8 mouse cellular contexts compared by ENCODE assay signal in genomic region chr2:133550238-133550682, GRCm38 (mm10). TPM values are rescaled to one million over a fixed set of nuclear protein-coding genes. Genes with fewer than 3 reads are reported as not detected.
A peak's percentile ranks its signal among the peaks of the same experiment; 100 is the strongest.
DNase-seq lines count a peak whose midpoint lies in the region; ATAC-seq and TF ChIP-seq lines count a peak whose summit lies in the region.

No protein-coding gene starts in this region.

- no peaks in the 10 kb centered on the region for H3K36me3 ChIP-seq in intestine, postnatal 0 days (ENCODE audit: control insufficient read depth, insufficient read depth)
- no peaks in the 10 kb centered on the region for H3K36me3 ChIP-seq in intestine, embryonic 16.5 days (ENCODE audit: control insufficient read depth, insufficient read depth, low read length)
- H3K36me3 ChIP-seq in embryonic facial prominence, embryonic 10.5 days (replicated peaks): no peaks in the 10 kb centered on the region
- no peaks in the 10 kb centered on the region for H3K36me3 ChIP-seq in stomach, postnatal 0 days (ENCODE audit: control insufficient read depth, insufficient read depth, low read length)

- no peaks in the 10 kb centered on the region for H3K4me1 ChIP-seq in intestine, postnatal 0 days (replicated peaks; ENCODE audit: control insufficient read depth, insufficient read depth, low read length)
- peaks cover 6% of the 10 kb centered on the region for H3K4me1 ChIP-seq in intestine, embryonic 16.5 days (ENCODE audit: control insufficient read depth, insufficient read depth, low read length)
- H3K4me1 ChIP-seq in embryonic facial prominence, embryonic 10.5 days: peaks cover 32% of the 10 kb centered on the region
- H3K4me1 ChIP-seq in stomach, postnatal 0 days (replicated peaks; ENCODE audit: control insufficient read depth, insufficient read depth): no peaks in the 10 kb centered on the region

- intact Hi-C loops in heart, postnatal 10 days (cut with DNase I): loop anchor here (5.0 kb wide), 8 partner anchors 113 to 992 kb away; no protein-coding TSS in a partner anchor

- H3K27me3 ChIP-seq in intestine, postnatal 0 days (replicated peaks; ENCODE audit: control insufficient read depth, insufficient read depth, low read length): no peaks in the 10 kb centered on the region
- H3K27me3 ChIP-seq in intestine, embryonic 16.5 days (replicated peaks; ENCODE audit: control insufficient read depth, insufficient read depth, low read length): 0 out of 2 replicates have a peak, but pooled peaks cover 6% of the 10 kb centered on the region
- peaks cover 68% of the 10 kb centered on the region for H3K27me3 ChIP-seq in embryonic facial prominence, embryonic 10.5 days (replicated peaks; ENCODE audit: low read depth, poor library complexity, severe bottlenecking)
- no peaks in the 10 kb centered on the region for H3K27me3 ChIP-seq in stomach, postnatal 0 days (ENCODE audit: control insufficient read depth, insufficient read depth, low read length)

- peak; percentile 82 for TF ChIP-seq CTCF in intestine, postnatal 0 days (IDR thresholded peaks at IDR 0.05; ENCODE audit: low read depth)
- TF ChIP-seq CTCF in stomach, postnatal 0 days (IDR thresholded peaks at IDR 0.05; ENCODE audit: low read depth): peak; percentile 86

- H3K9me3 ChIP-seq in intestine, postnatal 0 days (ENCODE audit: control insufficient read depth): no peaks in the 10 kb centered on the region
- no peaks in the 10 kb centered on the region for H3K9me3 ChIP-seq in intestine, embryonic 16.5 days (ENCODE audit: control insufficient read depth, low read length)
- no peaks in the 10 kb centered on the region for H3K9me3 ChIP-seq in embryonic facial prominence, embryonic 10.5 days
- no peaks in the 10 kb centered on the region for H3K9me3 ChIP-seq in stomach, postnatal 0 days (ENCODE audit: control insufficient read depth, low read length)

- no peak for ATAC-seq in intestine, postnatal 0 days
- ATAC-seq in intestine, embryonic 16.5 days: no peak
- no peak for ATAC-seq in stomach, postnatal 0 days (ENCODE audit: low FRiP score, low TSS enrichment)

- H3K27ac ChIP-seq in intestine, postnatal 0 days (ENCODE audit: low read depth, low read length): no peak overlapping the region
- H3K27ac ChIP-seq in intestine, embryonic 16.5 days (ENCODE audit: low read length): no peak overlapping the region
- no peak overlapping the region for H3K27ac ChIP-seq in embryonic facial prominence, embryonic 10.5 days (replicated peaks)
- no peak overlapping the region for H3K27ac ChIP-seq in stomach, postnatal 0 days (replicated peaks)

- no peak overlapping the region for H3K9ac ChIP-seq in intestine, postnatal 0 days (ENCODE audit: low read depth, low read length)
- H3K9ac ChIP-seq in intestine, embryonic 16.5 days (ENCODE audit: low read depth, low read length): no peak overlapping the region
- no peak overlapping the region for H3K9ac ChIP-seq in stomach, postnatal 0 days (ENCODE audit: low read length)

- H3K4me3 ChIP-seq in intestine, postnatal 0 days (ENCODE audit: low read depth, low read length): no peak overlapping the region
- no peak overlapping the region for H3K4me3 ChIP-seq in intestine, embryonic 16.5 days (ENCODE audit: low read length)
- no peak overlapping the region for H3K4me3 ChIP-seq in embryonic facial prominence, embryonic 10.5 days
- no peak overlapping the region for H3K4me3 ChIP-seq in stomach, postnatal 0 days (ENCODE audit: low read depth, low read length)

- no peak overlapping the region for H3K4me2 ChIP-seq in intestine, postnatal 0 days (replicated peaks; ENCODE audit: low read depth)
- H3K4me2 ChIP-seq in intestine, embryonic 16.5 days (ENCODE audit: low read depth, low read length): no peak overlapping the region
- no peak overlapping the region for H3K4me2 ChIP-seq in stomach, postnatal 0 days (replicated peaks; ENCODE audit: low read depth)

- no peak for TF ChIP-seq EP300 in stomach, postnatal 0 days (optimal IDR thresholded peaks at IDR 0.05)

- peak; percentile 66 for DNase-seq in adipocyte (ENCODE audit: low spot score)
- peak; percentile 59 for DNase-seq in embryonic facial prominence, embryonic 10.5 days (ENCODE audit: low spot score)
- peak; percentile 68 to 80 for DNase-seq in heart, postnatal 10 days
- peak; percentile 38 to 63 for DNase-seq in layer of hippocampus, postnatal 25 days (ENCODE audit: extremely low spot score in 1 of 2, low spot score in 1 of 2)
- peak; percentile 67 for DNase-seq in lung, postnatal 25 days (ENCODE audit: low spot score)
- DNase-seq in stomach, postnatal 0 days (ENCODE audit: low spot score): peak; percentile 61

- 31% methylated on average over 4 of the region's 4 CpGs for WGBS in intestine, postnatal 0 days
- WGBS in intestine, embryonic 16.5 days: 31% methylated on average over 4 of the region's 4 CpGs
- WGBS in embryonic facial prominence, embryonic 10.5 days: 30% methylated on average over 4 of the region's 4 CpGs
- WGBS in stomach, postnatal 0 days: 26% methylated on average over 4 of the region's 4 CpGs

RNA-seq across cellular contexts. Expression of gene Bmp2, which starts 1.7 kb away (rescaled TPM):
- polyA plus RNA-seq in intestine, postnatal 0 days (2015; fragmentation: Nextera tagmentation; extraction: Ambion mirVana): 11.6 and 14.6 TPM in 2 replicates
- 12.1 and 14.3 TPM in 2 replicates for polyA plus RNA-seq in intestine, embryonic 16.5 days (2015; fragmentation: Nextera tagmentation; extraction: Ambion mirVana)
- polyA plus RNA-seq in embryonic facial prominence, embryonic 10.5 days (2016; fragmentation: Nextera tagmentation; extraction: Ambion mirVana): 2.0 and 2.5 TPM in 2 replicates
- 1 to 10 TPM; 3.8 TPM for total RNA-seq in heart, postnatal 10 days (2021)
- 1 to 10 TPM; 2.5 to 3.0 TPM for total RNA-seq in layer of hippocampus, postnatal 25 days (2021)
- polyA plus RNA-seq in stomach, postnatal 0 days (2015; fragmentation: Nextera tagmentation; extraction: Ambion mirVana): 29.4 and 31.2 TPM in 2 replicates
